In the genomic region with DNA sequence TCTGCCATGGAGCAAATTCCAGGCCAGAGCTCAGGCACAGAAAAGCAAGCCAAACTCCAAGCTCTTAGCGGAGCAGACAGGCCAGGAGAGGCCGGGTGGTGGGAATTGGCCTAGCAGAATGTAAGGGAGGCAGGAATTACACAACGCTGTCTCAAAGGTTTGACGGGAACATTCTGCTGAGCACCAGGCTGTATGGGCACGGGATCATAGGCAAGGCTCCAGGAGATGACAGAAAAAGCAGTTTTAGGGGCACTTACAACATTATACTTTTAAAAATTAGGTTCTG, we compare ENCODE assay signal across 13 mouse cellular contexts.
A peak's percentile ranks its signal among the peaks of the same experiment; 100 is the strongest.
DNase-seq lines count a peak whose midpoint lies in the region; ATAC-seq and TF ChIP-seq lines count a peak whose summit lies in the region.
"Had no signal": no experiment of that assay in that cellular context is flagged by ENCODE, and none has a peak within 500 bp of the region (broad histone marks: within the 10 kb centered on the region; RNA-seq: fewer than 3 reads in every experiment).

No protein-coding gene starts in this region.

- ATAC-seq in kidney, embryonic 15.5 days (replicated peaks; ENCODE audit: low FRiP score): no peak
- ATAC-seq in lung, postnatal 0 days: peak; percentile 70

- no peaks in the 10 kb centered on the region for H3K36me3 ChIP-seq in kidney, adult 2 months (ENCODE audit: control insufficient read depth, insufficient read depth, low read length)
- no peaks in the 10 kb centered on the region for H3K36me3 ChIP-seq in kidney, embryonic 15.5 days
- no peaks in the 10 kb centered on the region for H3K36me3 ChIP-seq in lung, postnatal 0 days (ENCODE audit: insufficient read depth, low read length)
- H3K36me3 ChIP-seq: hindbrain, embryonic 15.5 days; liver, embryonic 15.5 days had no signal

- H3K4me3 ChIP-seq in kidney, adult 2 months (ENCODE audit: insufficient read depth, low read depth, low read length): no peak overlapping the region
- no peak overlapping the region for H3K4me3 ChIP-seq in kidney, embryonic 15.5 days (replicated peaks)
- no peak overlapping the region for H3K4me3 ChIP-seq in lung, postnatal 0 days (ENCODE audit: low read depth, low read length)
- no peak overlapping the region for H3K4me3 ChIP-seq in lung, adult 2 months (replicated peaks; ENCODE audit: extremely low read depth, low read depth, low read length)
- H3K4me3 ChIP-seq: hindbrain, embryonic 15.5 days; liver, embryonic 15.5 days had no signal

- no peak for TF ChIP-seq POLR2A in kidney, adult 2 months (IDR thresholded peaks at IDR 0.05; ENCODE audit: low read depth, low read length)
- TF ChIP-seq POLR2A in lung, adult 2 months (IDR thresholded peaks at IDR 0.05; ENCODE audit: borderline replicate concordance, extremely low read depth, low read depth, low read length): no peak

- 50% methylated on average over 5 of the region's 5 CpGs for WGBS in kidney, adult 2 months
- 83% methylated on average over 5 of the region's 5 CpGs for WGBS in kidney, embryonic 15.5 days
- WGBS in lung, postnatal 0 days: 53% methylated on average over 5 of the region's 5 CpGs
- 71% methylated on average over 5 of the region's 5 CpGs for WGBS in lung, adult 2 months

- TF ChIP-seq CTCF in kidney, adult 2 months (conservative IDR thresholded peaks at IDR 0.05; ENCODE audit: insufficient read depth, insufficient read length, low read depth, low read length): no peak; the same call in 1 of the 2 replicates
- no peak for TF ChIP-seq CTCF in lung, postnatal 0 days (IDR thresholded peaks at IDR 0.05)
- no peak for TF ChIP-seq CTCF in lung, adult 2 months (IDR thresholded peaks at IDR 0.05; ENCODE audit: insufficient read depth, low read length)

- no peaks in the 10 kb centered on the region for H3K9me3 ChIP-seq in kidney, embryonic 15.5 days (replicated peaks)
- no peaks in the 10 kb centered on the region for H3K9me3 ChIP-seq in lung, postnatal 0 days (ENCODE audit: low read length)
- H3K9me3 ChIP-seq: hindbrain, embryonic 15.5 days; liver, embryonic 15.5 days had no signal

- no peak overlapping the region for H3K9ac ChIP-seq in kidney, embryonic 15.5 days
- no peak overlapping the region for H3K9ac ChIP-seq in lung, postnatal 0 days (replicated peaks; ENCODE audit: low read depth)
- H3K9ac ChIP-seq: hindbrain, embryonic 15.5 days; liver, embryonic 15.5 days had no signal

- TF ChIP-seq EP300 in lung, postnatal 0 days (IDR thresholded peaks at IDR 0.05): no peak

- H3K4me1 ChIP-seq in kidney, adult 2 months (ENCODE audit: control insufficient read depth, insufficient read depth, low read length): peaks cover 25% of the 10 kb centered on the region
- H3K4me1 ChIP-seq in kidney, embryonic 15.5 days: peaks cover 17% of the 10 kb centered on the region
- peaks cover 3% of the 10 kb centered on the region; the same call in 1 of the 2 replicates for H3K4me1 ChIP-seq in lung, postnatal 0 days (ENCODE audit: insufficient read depth, low read depth, low read length)
- peaks cover 2% of the 10 kb centered on the region; the same call in 1 of the 2 replicates for H3K4me1 ChIP-seq in lung, adult 2 months (ENCODE audit: control insufficient read depth, insufficient read depth, low read length)
- H3K4me1 ChIP-seq: hindbrain, embryonic 15.5 days had no signal

- H3K27me3 ChIP-seq in kidney, adult 2 months (replicated peaks; ENCODE audit: control insufficient read depth, insufficient read depth, low read length): no peaks in the 10 kb centered on the region
- H3K27me3 ChIP-seq in kidney, embryonic 15.5 days: peaks cover 9% of the 10 kb centered on the region; the same call in 1 of the 2 replicates
- no peaks in the 10 kb centered on the region for H3K27me3 ChIP-seq in lung, postnatal 0 days (replicated peaks; ENCODE audit: insufficient read depth, low read length)
- H3K27me3 ChIP-seq: hindbrain, embryonic 15.5 days; liver, embryonic 15.5 days had no signal

- H3K4me2 ChIP-seq in kidney, embryonic 15.5 days: no peak overlapping the region
- no peak overlapping the region for H3K4me2 ChIP-seq in lung, postnatal 0 days (replicated peaks; ENCODE audit: low read depth, low read length)
- H3K4me2 ChIP-seq: hindbrain, embryonic 15.5 days; liver, embryonic 15.5 days had no signal

- H3K27ac ChIP-seq in kidney, adult 2 months (ENCODE audit: insufficient read depth, low read depth, low read length): peak overlapping the region; percentile 81
- no peak overlapping the region for H3K27ac ChIP-seq in kidney, embryonic 15.5 days
- H3K27ac ChIP-seq in lung, postnatal 0 days (ENCODE audit: low read length): no peak overlapping the region
- H3K27ac ChIP-seq: hindbrain, embryonic 15.5 days; liver, embryonic 15.5 days had no signal

- DNase-seq in adrenal gland, adult 2 months: peak; percentile 14
- no peak for DNase-seq in adrenal gland, postnatal 4 days (ENCODE audit: low spot score in 2 of 2)
- peak; percentile 62 for DNase-seq in kidney, adult 2 months
- peak; percentile 57 for DNase-seq in lung, postnatal 0 days (ENCODE audit: low spot score)
- DNase-seq in lung, adult 2 months: no peak
- DNase-seq in fibroblast of lung, adult 2 months (ENCODE audit: low read depth): peak; percentile 49
- no peak for DNase-seq in cerebellum, adult 11 months
- DNase-seq: cerebellum, adult 18-20 months; right cerebral cortex, postnatal 4 days; thymus, postnatal 25 days had no signal

Comparison
In these comparisons a context has a peak if more than half of its experiments do, and no peak if none do; other contexts are left out.
1. DNase-seq: peak in adrenal gland, adult 2 months (single experiment), kidney, adult 2 months (single experiment), lung, postnatal 0 days (single experiment) and fibroblast of lung, adult 2 months (single experiment); none in adrenal gland, postnatal 4 days (0 of 2), lung, adult 2 months (single experiment) and cerebellum, adult 11 months (single experiment).